Mouse (Mus musculus) Patski (cell line): Measurements from ENCODE around the gene Zg16. TPM values are rescaled to one million over a fixed set of nuclear protein-coding genes. Genes with fewer than 3 reads are reported as not detected.

Experiments
- ATAC-seq: fragments of 100-300 bp; one replicate; pipeline ENCODE4 v1.8.0; 2021
- CTCF ChIA-PET: fragments of 350-600 bp; sonication (Branson Sonifier 250); formaldehyde crosslinking; loops from one replicate; lab custom pipeline; 2022; ENCODE audit warnings: inconsistent platforms; lab: Charles Lee
- POLR2A ChIA-PET: fragments of 350-600 bp; sonication (Branson Sonifier 250); formaldehyde crosslinking; loops from one replicate; lab custom pipeline; 2022; ENCODE audit warnings: antibody characterized with exemption, inconsistent platforms; lab: Charles Lee
- DNase-seq: peaks from one replicate; pipeline ENCODE4 v3.0.0-alpha.2; 2011; ENCODE audit warnings: low read depth, low spot score
- H3K27me3 ChIP-seq: fragments of 371-371 bp; one replicate; pipeline ENCODE4 v1.5.1; 2021
- CTCF ChIP-seq: fragments of 100-300 bp; IDR thresholded peaks from one replicate; pipeline ENCODE4 v1.5.1; 2021
- in situ Hi-C: fragments of 300-500 bp; cut with MboI; formaldehyde crosslinking; loops from 3 replicates; pipeline ENCODE4 v1.11.1; 2018; ENCODE audit warnings: low pct_unique_long_range_greater_than_20kb, mixed read lengths
- polyA plus RNA-seq: library from polyadenylated mRNA; unstranded; gene quantifications from one replicate; pipeline ENCODE4 v1.2.3, GENCODE M21; 2021

Zg16 gene
- polyA plus RNA-seq, 1 experiment from 2014 or later = not detected

- no peaks in the 10 kb centered on the region for H3K27me3 ChIP-seq
- in situ Hi-C loops = no loop called here
- ChIA-PET CTCF (interaction anchor here (3.3 kb wide), 1 partner anchor 8 kb away, joined by 21 read pairs; the partner anchor contains the start of genes Mvp, Pagr1a and Pagr1b), POLR2A (interaction anchor here (0.6 to 5.6 kb wide), 2 partner anchors 7 to 609 kb away, joined by 3 to 31 read pairs; partner anchors contain the start of genes Pagr1a and Pagr1b)
- ATAC-seq (no peak), DNase-seq (no peak)
- no peak for TF ChIP-seq CTCF
Measured at GRCm38 (mm10) chr7:127023272-127023691, 63.8 kb downstream of the Zg16 start.

GRCm38 (mm10) chr7:127022528-127023271, 64.4 kb downstream of the Zg16 start:
- DNase-seq (no peak), ATAC-seq (no peak)
- H3K27me3 ChIP-seq = no peaks in the 10 kb centered on the region
- in situ Hi-C loops = no loop called here
- no peak for TF ChIP-seq CTCF
- ChIA-PET POLR2A (no interaction called here), CTCF (no interaction called here)

- ChIA-PET CTCF (no interaction called here), POLR2A (no interaction called here)
- DNase-seq = no peak
- in situ Hi-C loops = no loop called here
- no peak for TF ChIP-seq CTCF
- no peak for ATAC-seq
- no peaks in the 10 kb centered on the region for H3K27me3 ChIP-seq
Measured at GRCm38 (mm10) chr7:127021563-127022527, 65.3 kb downstream of the Zg16 start.

- ChIA-PET POLR2A (no interaction called here), CTCF (no interaction called here)
- no peak for DNase-seq
- no peaks in the 10 kb centered on the region for H3K27me3 ChIP-seq
- in situ Hi-C loops = no loop called here
- no peak for TF ChIP-seq CTCF
- ATAC-seq = no peak
Measured at GRCm38 (mm10) chr7:127020901-127021562, 66.1 kb downstream of the Zg16 start, which contains the start of the genes Gm42742 and Prrt2. Gm42742 (minus strand) TSS chr7:127021097. Prrt2 (minus strand) TSS chr7:127021211.

- ATAC-seq (no peak), DNase-seq (no peak)
- in situ Hi-C loops = no loop called here
- ChIA-PET CTCF (no interaction called here), POLR2A (no interaction called here)
- no peak for TF ChIP-seq CTCF
- no peaks in the 10 kb centered on the region for H3K27me3 ChIP-seq
Measured at GRCm38 (mm10) chr7:127020491-127020890, 66.6 kb downstream of the Zg16 start.

- no peak for ATAC-seq
- in situ Hi-C loops = no loop called here
- no peak for TF ChIP-seq CTCF
- ChIA-PET CTCF (no interaction called here), POLR2A (no interaction called here)
- DNase-seq = no peak
- no peaks in the 10 kb centered on the region for H3K27me3 ChIP-seq
Measured at GRCm38 (mm10) chr7:127020031-127020430, 67.1 kb downstream of the Zg16 start.

GRCm38 (mm10) chr7:127019306-127019960, 67.7 kb downstream of the Zg16 start:
- CTCF ChIA-PET = no interaction called here
- no peak for TF ChIP-seq CTCF
- DNase-seq = no peak

GRCm38 (mm10) chr7:127018416-127019305, 68.5 kb downstream of the Zg16 start:
- no peaks in the 10 kb centered on the region for H3K27me3 ChIP-seq
- TF ChIP-seq CTCF = no peak
- CTCF ChIA-PET = interaction anchor here (1.1 to 1.8 kb wide), 2 partner anchors 85 to 94 kb away, joined by 3 to 4 read pairs; no protein-coding TSS in a partner anchor
- no peak for DNase-seq
- POLR2A ChIA-PET = interaction anchor here (0.6 to 3.2 kb wide), 2 partner anchors 7 to 1291 kb away, joined by 6 to 31 read pairs; partner anchors contain the start of gene Maz
- in situ Hi-C loops = no loop called here
- no peak for ATAC-seq

More at GRCm38 (mm10) chr7:127019306-127019960, 67.7 kb downstream of the Zg16 start:
- POLR2A ChIA-PET = interaction anchor here (0.6 kb wide), 1 partner anchor 1290 kb away, joined by 6 read pairs; no protein-coding TSS in a partner anchor
- in situ Hi-C loops = no loop called here
- no peaks in the 10 kb centered on the region for H3K27me3 ChIP-seq
- no peak for ATAC-seq
